Mouse (Mus musculus) CD8-positive naive resting alpha-beta T cell, adult 2 months (primary cell): ENCODE data around the gene Slc51a.
"Not testable (repeated sequence)": the region's sequence is repeated elsewhere in the genome, so short reads cannot be mapped to it uniquely, and the experiment has no call there.

ENCODE experiments used
- DNase-seq, 2 experiments: peaks; one replicate each; pipeline ENCODE4 v3.0.0; 2022; ENCODE audit warnings: low read depth in 2 of 2, low spot score in 2 of 2

Gene Slc51a

DNA sequence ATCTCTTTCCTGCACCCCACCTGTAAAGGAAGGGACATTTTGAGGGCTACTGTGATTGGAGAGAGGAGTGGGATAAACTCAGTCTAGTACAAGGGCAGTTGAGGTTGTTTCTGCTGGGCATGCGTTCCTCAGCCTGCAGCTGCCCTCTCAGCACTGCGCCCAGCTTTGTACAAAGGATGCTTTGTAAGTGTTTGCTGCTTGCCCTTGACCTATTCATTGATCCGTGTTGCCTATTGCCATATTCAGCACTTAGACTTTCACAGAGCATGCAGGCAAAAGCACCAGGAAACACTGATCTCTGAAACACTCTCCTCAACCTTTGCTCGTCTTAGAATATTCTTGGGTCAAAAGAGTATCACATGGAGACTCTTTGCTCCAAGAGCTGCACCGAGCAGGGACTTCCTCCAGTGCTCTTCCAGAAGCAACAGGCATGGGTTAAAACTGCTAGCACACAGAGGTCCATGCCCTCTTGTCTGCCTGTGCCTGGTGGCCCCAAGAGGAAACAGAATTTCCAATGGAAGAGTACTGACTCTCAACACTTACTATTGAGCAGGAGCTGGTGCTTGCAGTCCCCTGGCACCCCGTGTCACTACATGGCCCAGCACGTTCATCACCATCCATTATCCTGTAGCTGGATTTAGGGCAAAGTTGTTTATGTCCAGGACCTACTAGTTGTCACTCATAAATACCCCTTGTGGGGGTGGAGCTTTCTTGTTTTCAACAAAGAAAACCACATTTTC, 15.2 kb downstream of the Slc51a start:
- no peak for DNase-seq

DNA sequence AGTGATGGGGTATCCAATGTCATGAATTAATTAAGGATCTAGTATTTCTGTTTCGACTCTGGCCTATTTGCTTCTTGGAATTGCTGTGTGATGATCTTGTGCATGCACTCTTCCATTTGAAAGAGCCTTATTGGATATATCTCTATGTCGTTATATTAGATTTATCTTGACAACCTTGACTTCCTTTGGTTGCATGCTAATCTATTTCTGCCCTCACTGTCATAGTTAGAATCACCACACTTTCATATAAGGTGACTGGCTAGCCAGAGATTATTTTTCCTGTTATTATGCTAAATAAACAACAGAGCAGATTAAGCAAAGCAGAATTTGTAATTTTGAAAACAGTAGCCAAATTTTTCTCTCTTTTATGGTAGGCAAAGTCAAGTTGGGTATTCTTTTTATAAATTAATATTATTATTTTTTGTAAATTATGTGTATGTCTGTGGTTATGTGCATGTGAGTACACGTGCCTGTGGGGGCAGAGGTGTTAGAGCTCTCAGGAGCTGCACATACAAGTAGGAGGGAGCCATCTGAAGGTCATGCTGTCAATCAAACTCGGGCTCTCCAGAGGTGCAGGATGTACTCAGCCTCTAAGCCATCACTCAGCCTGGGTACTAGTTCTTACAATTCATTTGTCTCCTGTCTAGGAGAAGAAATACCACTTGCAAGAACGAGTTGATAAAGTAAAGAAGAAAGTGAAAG, 18.1 kb downstream of the Slc51a start:
- DNase-seq: no peak

GRCm38 (mm10) chr16:32468488-32468887, 19.2 kb downstream of the Slc51a start:
- DNase-seq: no peak

DNA sequence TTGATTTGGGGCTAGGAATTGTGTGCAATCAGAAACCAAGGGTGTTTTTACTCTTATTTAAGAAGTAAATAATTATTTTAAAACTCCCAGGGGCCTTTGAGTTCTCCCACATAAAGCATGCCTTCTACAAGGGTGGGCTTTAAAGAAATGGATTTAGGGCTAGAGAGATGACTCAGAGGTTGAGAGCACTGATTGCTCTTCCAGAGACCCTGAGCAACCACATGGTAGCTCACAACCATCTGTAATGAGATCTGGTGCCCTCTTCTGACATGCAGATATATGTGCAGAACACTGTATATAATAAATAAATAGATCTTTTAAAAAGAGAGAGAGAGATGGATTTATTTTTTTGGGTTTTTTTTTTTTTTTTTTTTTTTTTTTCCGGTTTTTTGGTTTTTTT, 22.8 kb downstream of the Slc51a start:
- DNase-seq: no peak

DNA sequence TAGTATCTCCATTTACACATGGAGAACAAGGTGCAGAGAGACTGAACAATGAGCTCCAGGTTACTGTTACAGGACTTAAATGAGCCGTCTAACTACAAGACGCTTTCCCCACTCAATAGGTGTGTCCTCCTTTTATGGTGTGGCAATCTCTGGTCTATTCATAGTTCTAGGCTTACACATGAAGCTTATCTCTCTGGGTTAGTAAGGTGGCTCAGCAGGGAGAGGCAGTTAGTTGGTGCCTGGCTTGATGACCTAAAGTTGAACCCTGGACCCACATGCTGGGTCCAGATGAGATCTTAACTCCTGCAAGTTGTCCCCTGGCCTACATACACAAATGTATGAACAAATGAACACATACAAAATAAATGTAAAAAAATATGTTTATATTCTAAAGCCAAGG, 24.3 kb downstream of the Slc51a start:
- DNase-seq: no peak

- no peak for DNase-seq
Measured at GRCm38 (mm10) chr16:32462950-32463349, 24.7 kb downstream of the Slc51a start.

DNA sequence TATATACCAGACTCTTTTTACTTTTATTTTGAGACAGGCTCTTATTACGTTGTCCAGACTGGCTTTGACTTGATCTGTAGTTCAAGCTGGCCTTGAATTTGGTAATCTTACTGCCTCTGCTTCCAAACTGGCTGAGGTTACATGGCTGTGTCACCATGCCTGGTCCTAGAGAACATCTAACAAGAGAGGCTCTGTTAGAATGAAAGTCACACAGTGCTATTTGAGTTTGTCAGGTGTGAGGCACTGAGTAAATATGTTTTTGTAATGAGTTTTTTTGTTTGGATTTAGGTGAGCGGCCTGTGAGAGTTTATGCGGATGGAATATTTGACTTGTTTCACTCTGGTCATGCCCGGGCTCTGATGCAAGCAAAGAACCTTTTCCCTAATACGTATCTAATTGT, 26.0 kb downstream of the Slc51a start:
- no peak for DNase-seq

DNA sequence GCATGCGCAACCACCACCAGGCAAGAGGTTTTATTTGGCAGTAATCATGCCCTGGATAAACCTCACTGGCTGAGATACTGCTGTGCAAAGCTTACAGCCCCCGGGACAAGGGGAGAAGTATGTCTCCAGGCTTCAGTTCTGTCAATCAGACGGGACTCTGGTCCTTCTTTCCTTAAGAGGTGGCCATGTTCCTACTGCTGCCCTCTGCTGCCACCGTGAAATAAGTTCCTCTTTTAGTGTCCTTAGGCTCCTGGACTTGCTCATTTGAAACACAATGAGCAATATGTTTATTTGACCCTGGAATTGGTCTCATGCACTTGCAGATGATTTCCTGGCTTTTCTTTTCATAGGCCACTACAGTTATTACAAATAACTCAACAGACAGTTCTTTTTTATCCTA, 27.2 kb downstream of the Slc51a start:
- DNase-seq: no peak

DNA sequence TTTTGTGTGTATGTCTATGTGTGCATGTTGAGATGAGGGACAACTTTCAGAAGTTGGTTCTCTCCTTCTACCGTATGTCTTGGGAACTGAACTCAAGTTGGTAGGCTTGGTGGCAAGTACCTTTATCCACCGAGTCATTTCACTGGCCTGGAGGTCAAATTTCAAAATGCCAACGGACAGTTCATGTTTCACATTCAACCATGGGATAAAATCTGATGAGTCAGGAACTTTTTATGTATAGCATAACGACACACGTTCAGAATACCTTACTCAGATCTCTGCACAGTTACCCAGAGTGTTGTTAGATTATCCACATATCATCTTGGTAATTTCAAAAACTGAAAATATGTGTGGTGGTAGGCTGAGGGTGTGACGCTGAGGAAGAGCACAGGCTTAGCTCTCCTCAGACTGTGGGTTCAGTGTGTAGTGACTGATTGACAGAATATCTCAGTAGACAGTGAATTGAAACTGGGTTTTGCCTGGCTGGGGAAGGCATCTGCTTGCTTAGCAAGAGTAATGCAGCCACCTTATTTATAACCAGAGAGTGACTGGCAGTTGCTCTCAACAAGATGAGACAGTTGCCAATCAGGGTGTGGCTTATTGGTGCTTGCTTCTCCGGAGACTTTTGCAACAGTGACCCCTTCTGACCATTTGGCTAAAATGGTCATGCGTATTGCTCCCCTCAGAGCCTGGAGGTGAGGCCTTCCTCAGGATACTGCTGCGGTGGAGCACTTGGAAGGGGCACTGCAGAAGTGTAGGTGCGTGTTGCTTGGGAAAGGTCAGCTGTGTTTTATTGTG, 29.9 kb downstream of the Slc51a start:
- DNase-seq: peak; percentile 3 to 6

DNA sequence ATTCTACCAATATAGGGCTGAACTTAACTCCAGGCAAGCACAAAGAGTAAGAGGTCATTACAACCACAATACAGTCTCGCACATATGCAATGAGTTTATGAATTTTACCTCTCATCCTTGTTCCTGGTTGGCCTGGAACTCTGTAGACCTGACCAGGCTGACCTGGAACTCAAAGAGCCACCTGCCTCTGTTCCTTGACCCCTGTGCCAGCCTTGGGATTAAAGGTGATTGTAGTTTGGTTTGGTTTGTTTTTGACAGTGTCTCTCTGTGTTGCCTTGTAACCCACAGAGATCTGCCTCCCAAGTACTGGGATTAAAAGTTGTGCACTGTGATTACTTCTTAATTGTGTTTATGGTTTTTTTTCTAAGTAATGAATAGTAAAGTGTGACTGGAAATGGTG, 30.9 kb downstream of the Slc51a start:
- DNase-seq: no peak

DNA sequence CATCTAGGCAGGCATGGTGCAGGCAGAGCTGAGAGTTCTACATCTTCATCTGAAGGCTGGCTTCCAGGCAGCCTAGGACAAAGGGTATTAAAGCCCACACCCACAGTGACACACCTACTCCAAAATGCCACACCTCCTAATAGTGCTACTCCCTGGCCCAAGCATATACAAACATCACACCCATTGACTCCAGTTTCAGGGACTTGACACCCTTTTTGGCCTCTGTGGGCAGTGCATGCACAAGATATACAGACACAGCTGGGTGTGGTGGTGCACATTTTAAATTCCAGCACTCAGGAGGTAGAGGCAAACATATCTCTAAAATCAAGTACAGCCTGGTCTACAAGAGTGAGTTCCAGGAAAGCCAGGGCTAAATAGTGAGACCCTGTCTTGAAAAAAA, 31.6 kb downstream of the Slc51a start:
- no peak for DNase-seq

DNA sequence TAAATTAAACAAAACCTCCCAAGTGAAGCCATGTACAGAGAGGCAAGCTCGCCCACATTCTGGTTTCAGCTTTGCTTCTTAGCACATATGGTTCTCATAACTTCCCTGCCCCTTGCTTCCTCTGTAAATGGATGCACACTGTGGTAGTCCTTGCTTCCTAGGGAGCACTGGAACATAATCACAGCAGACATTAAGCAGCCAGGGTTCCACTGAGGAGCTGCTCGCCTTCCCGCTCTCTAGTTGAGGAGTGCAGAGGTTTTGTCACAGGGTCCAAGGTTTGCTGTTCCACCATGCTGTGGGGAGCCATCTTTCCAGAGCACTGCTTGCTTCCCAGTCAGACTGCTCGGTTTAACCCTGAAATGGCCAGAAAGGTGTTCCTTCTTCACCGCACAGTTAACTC, 33.0 kb downstream of the Slc51a start:
- no peak for DNase-seq

DNA sequence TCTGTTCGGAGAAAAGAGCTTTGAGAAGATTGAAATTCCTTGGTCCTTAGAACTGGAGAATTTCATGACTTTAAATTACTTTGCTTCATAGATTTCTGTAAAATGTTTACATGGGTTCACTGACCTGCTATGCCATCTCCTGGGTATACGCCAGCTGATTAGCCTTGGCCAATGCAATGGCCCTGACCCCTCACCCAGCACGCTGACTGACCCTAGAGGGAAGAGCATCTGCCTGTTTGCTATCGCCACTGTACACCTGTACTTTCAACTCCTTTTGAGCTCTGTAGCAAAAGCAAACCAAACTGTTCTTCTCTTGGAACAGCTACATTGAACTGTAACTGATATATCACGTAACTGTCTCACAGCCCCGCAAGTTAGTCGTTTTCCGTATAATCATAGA, 34.6 kb downstream of the Slc51a start:
- DNase-seq: no peak

GRCm38 (mm10) chr16:32450133-32450532, 37.5 kb downstream of the Slc51a start:
- no peak for DNase-seq

- DNase-seq: no peak
Measured at GRCm38 (mm10) chr16:32449665-32450064, 38.0 kb downstream of the Slc51a start.

DNA sequence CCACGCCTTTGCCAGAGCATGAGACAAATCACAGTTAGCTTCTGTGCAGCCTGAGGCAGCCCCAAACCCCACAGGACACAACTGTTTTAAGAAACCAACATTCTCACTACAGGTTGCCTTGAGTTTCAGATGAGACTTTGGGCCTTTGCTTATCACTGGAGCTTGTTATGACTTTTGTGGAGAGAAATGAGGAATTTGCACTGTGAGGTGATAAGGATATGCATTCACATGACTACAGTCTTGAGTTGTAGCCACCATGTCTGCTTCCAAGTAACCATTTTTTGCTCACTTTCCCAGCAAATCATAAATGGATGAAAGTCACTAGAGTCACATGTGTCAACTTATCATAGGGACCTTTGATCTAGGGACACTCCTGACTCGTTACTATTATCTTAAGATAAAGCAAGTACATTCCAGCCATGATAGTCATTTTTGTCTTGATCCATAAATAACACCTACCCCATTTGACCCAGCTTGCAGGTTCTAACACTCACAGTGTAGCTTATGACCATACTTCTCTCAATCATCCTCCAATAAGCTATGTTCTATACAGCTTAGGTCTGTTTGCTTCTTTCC, 41.0 kb downstream of the Slc51a start:
- no peak for DNase-seq

GRCm38 (mm10) chr16:32445558-32445957, 42.1 kb downstream of the Slc51a start:
- no peak for DNase-seq

GRCm38 (mm10) chr16:32444615-32445014, 43.1 kb downstream of the Slc51a start:
- not testable (repeated sequence) for DNase-seq

DNA sequence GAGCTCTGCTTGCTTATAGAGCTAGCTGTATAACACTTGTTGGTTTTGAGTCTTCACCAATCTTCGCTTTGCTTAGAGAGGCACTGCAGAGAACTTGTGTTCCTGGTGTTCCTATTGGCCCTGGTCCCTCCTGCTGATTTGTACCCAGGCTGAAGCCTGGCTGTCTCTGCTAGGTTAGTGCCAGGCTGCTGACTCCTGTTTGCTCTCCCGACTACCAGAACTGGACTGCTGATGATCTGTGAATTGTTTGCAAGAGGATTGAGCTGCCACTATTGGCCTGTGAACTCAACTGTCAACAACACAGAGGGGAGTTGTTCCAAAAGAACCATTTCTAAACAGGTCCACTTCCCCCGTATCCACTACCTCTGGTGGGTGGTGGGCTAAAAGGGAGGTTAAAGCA, 46.2 kb downstream of the Slc51a start:
- DNase-seq: no peak

- DNase-seq: no peak
Measured at GRCm38 (mm10) chr16:32437266-32437665, 50.4 kb downstream of the Slc51a start.

- DNase-seq: no peak
Measured at GRCm38 (mm10) chr16:32436657-32437056, 51.0 kb downstream of the Slc51a start.

DNA sequence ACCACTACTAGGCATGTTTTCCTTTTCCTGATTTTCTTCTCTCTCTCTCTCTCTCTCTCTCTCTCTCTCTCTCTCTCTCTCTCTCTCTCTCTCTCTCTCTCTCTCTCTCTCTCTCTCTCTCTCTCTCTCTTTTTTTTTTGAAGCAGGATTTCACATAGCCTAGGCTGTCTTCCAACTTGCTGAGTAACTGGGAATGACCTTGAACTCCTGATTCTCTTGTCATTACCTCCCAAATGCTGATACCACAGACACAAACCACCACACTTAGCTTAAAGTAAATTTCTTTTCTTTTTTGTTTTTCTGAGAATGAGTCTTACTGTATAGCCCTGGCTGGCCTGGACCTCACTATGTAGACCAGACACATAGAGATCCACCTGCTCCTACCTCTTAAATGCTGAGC, 53.0 kb downstream of the Slc51a start:
- no peak for DNase-seq
